Mouse (Mus musculus) layer of hippocampus, postnatal 25 days (tissue): ENCODE measurements at regions not wholly inside any gene's neighbourhood (a gene's known extent, or its start where the extent isn't known, plus 50 kb on each side); places are given as distances from the start of the nearest gene placed in this dataset.

Experiments
- DNase-seq, 2 experiments: peaks; one replicate each; pipeline ENCODE4 v3.0.0; 2022; ENCODE audit warnings: mixed read lengths in 2 of 2, low spot score in 1 of 2; ENCODE audit errors: extremely low spot score in 1 of 2

- peak in 1 of 2 experiments; percentile 37 for DNase-seq
These were observed 179.5 kb downstream of the Cavin4 start for GRCm38 (mm10) chr4:48842777-48843214.

GRCm38 (mm10) chr4:48871105-48871504 is 188.0 kb upstream of the Plppr1 start:
- peak in 1 of 2 experiments; percentile 7 for DNase-seq

GRCm38 (mm10) chr4:48889074-48889592 is 169.9 kb upstream of the Plppr1 start:
- no peak for DNase-seq

- DNase-seq, result no peak
These were observed 154.5 kb upstream of the Plppr1 start for GRCm38 (mm10) chr4:48904551-48904950.

GRCm38 (mm10) chr4:48905196-48905867 is 153.7 kb upstream of the Plppr1 start:
- DNase-seq, result no peak

- no peak for DNase-seq
These were observed 149.9 kb upstream of the Plppr1 start for GRCm38 (mm10) chr4:48909161-48909560.

- DNase-seq, result no peak
These were observed 145.8 kb upstream of the Plppr1 start for GRCm38 (mm10) chr4:48913301-48913700.

GRCm38 (mm10) chr4:48924576-48925459 is 134.3 kb upstream of the Plppr1 start:
- peak in 1 of 2 experiments; percentile 9 for DNase-seq

GRCm38 (mm10) chr4:48938420-48938819 is 120.7 kb upstream of the Plppr1 start:
- no peak for DNase-seq

GRCm38 (mm10) chr4:48938892-48939291 is 120.2 kb upstream of the Plppr1 start:
- DNase-seq, result no peak

- no peak for DNase-seq
These were observed 113.7 kb upstream of the Plppr1 start for GRCm38 (mm10) chr4:48945266-48945818.

- no peak for DNase-seq
These were observed 106.1 kb upstream of the Plppr1 start for GRCm38 (mm10) chr4:48952965-48953364.

- no peak for DNase-seq
These were observed 83.3 kb upstream of the Plppr1 start for GRCm38 (mm10) chr4:48975810-48976209.

- no peak for DNase-seq
These were observed 67.1 kb upstream of the Plppr1 start for GRCm38 (mm10) chr4:48992021-48992420.
